Mouse (Mus musculus) monocyte, adult 59 days (primary cell): ENCODE measurements around the gene Prlhr. TPM values are rescaled to one million over a fixed set of nuclear protein-coding genes. Genes with fewer than 3 reads are reported as not detected.

Experiments
- total RNA-seq, 2 experiments: library from RNA; stranded (reverse); gene quantifications; one replicate each; pipeline ENCODE4 v1.2.4; 2023

The Prlhr gene
- not detected for total RNA-seq

GRCm38 (mm10) chr19:60468254-60468762 is at the start of gene Prlhr:
TSS of gene Prlhr (minus strand) at chr19:60468304.

Other genes starting within 250 kb of the Prlhr start
- 10 to 100 TPM; 22.6 to 23.7 TPM for gene Fam204a, start 241.6 kb downstream of the Prlhr start, total RNA-seq
- 10 to 100 TPM; 48.3 to 49.3 TPM for gene Cacul1, start 112.7 kb upstream of the Prlhr start, total RNA-seq